Mouse (Mus musculus): Measurements from ENCODE around the gene Neil1.

Neil1 gene

DNA sequence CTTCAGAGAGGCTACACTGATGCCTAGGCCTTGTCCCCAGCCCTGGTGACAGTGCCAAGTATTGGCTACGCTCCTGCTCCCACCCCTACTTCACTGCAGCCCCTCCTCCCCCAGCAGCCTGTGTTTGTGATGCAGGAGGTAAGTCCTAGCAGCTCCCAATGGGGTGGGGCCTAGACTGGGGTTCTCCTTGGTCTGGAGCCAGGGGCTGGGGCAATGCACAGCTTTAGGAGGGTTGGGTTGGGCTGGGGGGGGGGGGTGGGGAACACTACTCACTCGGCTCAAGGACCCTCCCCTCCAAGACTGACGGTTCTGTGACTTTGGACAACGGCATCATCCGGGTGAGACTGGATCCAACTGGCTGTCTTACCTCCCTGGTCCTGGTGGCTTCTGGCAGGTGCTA lies 8.5 kb downstream of the Neil1 start:
- intact Hi-C loops (cut with DNase I) = no loop called here

DNA sequence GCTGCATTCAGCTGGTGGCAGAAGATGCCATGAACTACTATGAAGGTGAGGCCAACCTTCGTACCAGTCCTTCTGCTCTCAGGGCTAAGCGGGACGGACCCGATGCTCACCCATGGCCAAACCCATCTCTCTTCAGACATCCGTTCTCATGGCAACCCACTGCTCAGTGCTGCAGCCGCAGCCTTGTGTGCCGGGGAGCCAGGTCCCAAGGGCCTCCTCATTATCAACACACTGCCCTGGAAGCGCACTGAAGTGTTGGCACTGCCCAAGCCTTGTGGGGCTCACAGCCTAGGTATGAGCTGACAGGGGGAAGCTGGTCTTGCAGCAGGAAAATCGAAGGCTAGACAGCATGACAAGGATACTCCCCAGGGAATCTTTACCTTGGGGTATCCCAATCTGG lies 9.0 kb downstream of the Neil1 start:
- intact Hi-C loops (cut with DNase I) = no loop called here

DNA sequence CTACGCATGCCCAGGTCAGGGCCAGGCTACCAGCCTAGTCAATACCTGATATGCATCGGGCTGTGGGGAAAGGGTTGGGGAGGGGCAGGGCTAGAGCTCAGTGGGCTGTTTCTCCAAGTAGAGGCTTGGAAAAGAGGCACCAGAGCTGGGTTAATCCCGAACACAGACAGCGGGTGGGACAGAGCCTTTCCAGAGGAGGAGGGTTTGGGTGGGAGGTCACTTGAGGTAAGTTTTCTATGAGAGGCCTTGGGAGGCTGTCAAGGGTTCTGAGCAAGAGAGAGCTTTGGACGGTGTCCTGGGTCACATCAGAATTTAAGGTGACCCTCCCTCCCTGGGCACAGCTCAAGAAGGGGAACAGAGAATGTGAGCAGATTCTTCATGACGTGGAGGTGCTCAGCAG lies 9.6 kb downstream of the Neil1 start:
- intact Hi-C loops (cut with DNase I) = no loop called here

DNA sequence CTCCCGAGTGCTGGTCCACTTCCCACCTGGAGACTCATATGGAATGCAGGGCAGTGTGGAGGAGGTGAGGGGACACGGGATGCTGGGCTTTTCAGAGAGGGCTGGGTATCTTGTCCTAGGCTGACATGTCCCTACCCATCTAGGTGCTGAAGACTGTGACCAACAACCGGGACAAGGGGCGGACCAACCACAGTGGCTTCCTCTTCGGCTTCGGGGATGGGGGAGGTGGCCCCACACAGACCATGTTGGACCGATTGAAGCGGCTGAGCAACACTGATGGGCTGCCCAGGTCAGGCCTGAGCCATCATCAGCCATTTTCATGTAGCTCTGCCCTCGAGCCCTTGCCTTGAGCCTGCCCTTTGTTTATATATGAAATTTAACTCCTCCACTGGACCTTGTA lies 10.3 kb downstream of the Neil1 start:
- intact Hi-C loops (cut with DNase I) = no loop called here

DNA sequence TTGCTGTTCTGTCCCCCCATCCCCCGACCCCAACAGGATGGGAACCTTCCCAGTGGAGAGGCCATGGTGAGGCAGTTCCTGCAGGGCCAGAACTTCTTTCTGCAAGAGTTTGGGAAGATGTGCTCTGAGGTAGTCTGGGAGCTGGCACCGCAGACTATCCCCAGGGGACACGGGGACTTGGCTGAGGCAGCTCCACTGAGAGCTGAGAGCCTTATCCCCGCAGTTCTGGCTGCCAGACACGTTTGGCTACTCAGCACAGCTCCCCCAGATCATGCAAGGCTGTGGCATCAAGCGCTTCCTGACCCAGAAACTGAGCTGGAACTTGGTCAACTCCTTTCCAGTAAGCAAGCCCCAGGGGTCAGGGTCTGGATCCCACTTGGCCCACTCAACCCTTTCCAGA lies 10.9 kb downstream of the Neil1 start:
- intact Hi-C loops (cut with DNase I) = no loop called here

DNA sequence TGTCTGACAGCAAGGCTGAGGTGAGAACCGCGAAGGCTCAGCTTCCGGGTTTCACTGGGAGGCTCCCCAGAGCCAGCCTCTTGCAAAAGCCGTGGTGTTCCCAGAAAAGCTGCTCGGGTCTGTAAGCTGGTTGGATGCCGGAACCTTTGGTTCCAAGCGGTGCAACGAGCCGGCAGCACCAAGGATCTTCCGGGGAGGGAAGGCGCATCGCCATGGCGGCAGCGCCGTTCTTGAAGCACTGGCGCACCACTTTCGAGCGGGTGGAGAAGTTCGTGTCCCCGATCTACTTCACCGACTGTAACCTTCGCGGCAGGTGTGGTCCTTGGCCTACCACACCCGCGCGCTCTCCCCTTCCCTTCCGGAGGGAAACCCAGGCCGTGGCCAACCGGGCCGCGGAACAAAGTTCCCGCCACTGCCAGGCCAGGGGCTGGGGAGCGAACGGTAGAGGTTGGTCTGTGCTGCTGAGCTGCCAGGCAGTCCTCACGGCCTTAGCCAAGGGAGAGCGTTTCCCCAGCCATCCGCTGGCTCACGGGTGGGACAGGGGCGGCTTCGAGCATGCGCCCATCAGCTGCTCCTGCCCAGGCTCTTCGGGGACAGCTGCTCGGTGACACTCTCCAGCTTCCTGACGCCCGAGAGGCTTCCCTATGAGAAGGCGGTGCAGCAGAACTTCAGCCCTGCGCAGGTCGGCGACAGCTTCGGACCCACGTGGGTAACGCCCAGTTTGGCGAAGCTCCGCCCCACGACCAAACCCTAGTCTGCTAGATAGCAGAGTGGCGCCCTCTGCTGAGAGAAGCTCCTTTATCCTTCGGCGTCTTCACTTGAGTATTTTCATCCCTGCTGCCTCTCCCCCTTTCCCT lies 17.3 kb downstream of the Neil1 start, which contains the start of gene Man2c1:
Man2c1 (plus strand) TSS at position 114 of the 857 bp plus-strand sequence.
- intact Hi-C loops (cut with DNase I) = loop anchor here (5.0 kb wide), 4 partner anchors 59 to 204 kb away; partner anchors contain the start of genes Sin3a, Snupn and Snx33

DNA sequence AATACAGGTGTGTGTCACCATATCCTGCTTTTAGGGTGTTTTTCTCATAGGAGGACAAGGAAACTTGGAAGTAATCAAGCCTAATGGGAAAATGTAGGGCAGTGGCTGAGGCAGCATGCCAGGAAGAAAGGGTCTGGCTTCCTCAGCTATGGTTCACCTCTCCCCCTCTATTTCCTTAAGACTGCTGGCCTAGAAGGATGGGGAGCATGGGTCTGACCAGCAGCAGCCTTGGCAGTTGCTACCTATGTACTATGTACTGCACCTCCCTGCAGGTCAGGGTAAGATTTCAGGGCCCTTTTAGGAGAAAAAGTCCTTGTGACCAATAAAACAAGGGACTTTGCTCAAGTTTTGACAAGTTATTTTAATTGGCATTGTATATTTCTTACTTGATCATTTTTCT lies 18.5 kb downstream of the Neil1 start:
- intact Hi-C loops (cut with DNase I) = loop anchor here (5.0 kb wide), 4 partner anchors 57 to 202 kb away; partner anchors contain the start of genes Sin3a, Snupn and Snx33

DNA sequence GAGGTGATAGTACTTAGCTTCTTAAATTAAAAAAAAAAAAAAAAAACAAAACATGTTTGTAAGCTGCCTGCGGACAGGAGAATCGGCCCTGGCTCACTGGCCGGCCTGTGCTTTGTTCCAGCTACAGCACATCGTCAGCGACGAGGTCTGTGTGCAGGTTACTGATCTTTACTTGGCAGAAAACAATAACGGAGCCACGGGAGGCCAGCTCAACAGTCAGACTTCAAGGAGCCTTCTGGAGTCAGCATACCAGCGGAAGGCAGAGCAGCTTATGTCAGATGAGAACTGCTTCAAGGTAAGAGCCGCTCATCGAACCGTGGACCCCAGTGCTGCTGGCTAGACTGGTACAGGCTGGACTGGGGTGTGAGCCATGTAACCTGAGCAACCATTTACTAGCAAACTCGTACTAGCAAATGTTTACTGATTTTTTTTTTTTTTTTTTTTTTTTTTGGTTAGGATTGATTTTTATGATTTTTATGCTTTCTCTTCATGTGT lies 30.8 kb downstream of the Neil1 start:
- intact Hi-C loops (cut with DNase I) = loop anchor here (10.0 kb wide), 1 partner anchor 53 kb away; no protein-coding TSS in a partner anchor
